Mouse (Mus musculus) cerebellum, adult (tissue): ENCODE data around the gene Sort1.

Experiments
- ATAC-seq: cut with Nextera tagmentation; 2 replicates; pipeline ENCODE4 v1.9.2; 2017; ENCODE audit warnings: mild to moderate bottlenecking, moderate library complexity, mixed read lengths; ENCODE audit not compliant: insufficient number of reproducible peaks, low FRiP score, low TSS enrichment

Sort1 gene

DNA sequence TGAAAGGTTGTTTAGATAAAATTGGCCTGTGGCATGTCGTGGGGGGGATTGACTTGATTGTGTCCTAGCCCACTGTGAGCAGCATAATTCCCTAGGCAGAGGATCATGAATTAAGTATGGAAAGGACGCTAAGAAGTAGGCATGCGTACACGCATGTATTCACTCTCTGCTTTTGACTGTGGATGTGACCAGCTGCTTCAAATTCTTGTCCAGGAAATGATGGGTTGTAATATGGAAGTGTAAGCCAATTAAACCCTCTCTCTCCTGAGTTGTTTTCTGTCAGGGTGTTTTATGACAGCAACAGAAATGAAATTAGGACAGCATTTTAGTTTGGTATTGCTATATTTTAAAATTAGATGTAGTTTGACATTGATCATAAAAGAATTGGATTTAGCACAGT lies 41.0 kb downstream of the Sort1 start:
- no peak for ATAC-seq

DNA sequence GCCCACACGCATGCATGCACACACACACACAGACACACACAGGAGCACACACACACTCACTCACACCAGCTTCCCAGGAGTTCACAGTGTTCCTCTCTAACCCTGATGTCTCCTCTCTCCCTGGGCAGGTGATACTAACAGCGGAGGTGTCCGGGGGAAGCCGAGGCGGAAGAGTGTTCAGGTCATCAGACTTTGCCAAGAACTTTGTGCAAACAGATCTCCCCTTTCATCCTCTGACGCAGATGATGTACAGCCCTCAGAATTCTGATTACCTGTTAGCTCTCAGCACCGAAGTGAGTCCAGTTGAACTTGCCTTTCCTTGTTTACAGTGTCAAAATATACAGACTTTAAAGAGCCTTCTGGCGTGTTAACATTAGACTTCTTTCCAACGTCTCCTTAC lies 41.6 kb downstream of the Sort1 start:
- no peak for ATAC-seq

DNA sequence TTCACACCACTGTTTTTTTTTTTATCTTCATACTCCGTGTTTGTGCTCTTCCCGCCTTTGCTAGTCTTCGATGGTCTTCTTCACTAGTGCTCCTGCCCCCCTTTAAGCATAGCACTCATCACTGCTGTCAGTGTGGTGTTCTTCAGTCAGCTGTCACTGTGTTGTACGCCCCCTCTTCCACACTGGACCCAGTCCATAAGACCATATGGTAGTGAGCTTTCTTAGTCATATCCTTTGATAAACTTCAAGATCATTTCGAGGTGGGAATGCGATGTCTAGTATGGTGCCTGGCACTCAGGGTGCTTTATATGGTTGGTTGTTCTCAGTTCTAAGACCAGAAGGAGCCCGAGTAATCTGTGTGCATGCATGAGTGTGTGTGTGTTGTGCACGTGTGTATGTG lies 43.4 kb downstream of the Sort1 start:
- ATAC-seq = no peak

DNA sequence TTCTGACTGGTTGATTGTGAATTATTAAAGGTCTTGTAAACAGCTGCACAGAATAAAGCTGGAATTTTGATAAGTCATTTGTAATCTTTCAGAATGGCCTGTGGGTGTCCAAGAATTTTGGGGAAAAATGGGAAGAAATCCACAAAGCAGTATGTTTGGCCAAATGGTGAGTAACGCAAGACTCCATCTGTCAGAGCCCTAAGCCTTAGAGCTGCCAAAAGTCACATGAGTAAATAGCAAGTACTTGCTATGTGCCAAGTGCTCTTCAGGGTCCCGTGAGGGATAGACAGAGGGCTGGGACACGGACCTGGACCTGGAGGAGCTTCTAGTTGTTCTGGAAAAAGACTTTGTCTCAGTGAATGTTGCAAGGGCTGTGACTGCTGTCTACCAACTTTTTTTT lies 44.0 kb downstream of the Sort1 start:
- ATAC-seq = no peak

DNA sequence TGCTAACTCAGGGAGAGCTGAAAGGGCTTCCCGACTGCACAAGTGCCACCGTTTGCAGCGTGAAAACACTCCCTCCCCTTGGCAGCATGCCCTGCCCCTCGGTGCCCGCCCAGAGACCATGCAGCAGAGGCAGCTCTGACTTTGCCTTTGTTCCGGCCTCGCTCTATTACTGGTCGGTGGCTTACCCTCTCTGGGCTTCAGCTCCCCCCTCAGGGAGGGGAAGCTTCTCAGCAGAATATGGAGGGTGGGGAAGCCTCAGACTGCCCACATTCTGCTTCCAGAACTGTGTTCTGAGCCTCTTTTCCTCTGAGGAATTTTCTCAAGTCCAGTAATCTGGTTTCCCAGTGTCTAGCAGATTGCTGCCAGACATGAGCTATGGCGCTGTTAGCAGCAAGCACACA lies 44.6 kb downstream of the Sort1 start:
- no peak for ATAC-seq

DNA sequence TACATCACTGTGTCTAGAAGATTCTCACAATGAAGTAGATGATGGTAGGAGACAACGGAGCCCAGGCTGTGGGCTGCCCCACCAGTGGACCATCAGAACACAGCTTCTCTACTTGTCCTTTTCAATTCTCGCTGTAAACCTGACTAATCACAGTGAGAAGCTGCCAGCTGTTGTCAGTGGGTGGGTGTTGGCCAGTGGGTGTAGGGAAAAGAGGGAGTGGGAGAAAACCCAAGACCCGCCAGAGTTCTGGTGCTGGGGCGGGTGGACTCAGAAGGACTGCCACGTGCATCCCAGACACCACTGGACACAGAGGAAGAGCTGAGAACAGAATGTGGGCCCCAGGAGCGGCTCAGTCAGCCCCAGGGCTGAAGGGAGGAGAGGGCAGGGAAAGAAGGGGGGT lies 46.9 kb downstream of the Sort1 start:
- ATAC-seq = no peak

DNA sequence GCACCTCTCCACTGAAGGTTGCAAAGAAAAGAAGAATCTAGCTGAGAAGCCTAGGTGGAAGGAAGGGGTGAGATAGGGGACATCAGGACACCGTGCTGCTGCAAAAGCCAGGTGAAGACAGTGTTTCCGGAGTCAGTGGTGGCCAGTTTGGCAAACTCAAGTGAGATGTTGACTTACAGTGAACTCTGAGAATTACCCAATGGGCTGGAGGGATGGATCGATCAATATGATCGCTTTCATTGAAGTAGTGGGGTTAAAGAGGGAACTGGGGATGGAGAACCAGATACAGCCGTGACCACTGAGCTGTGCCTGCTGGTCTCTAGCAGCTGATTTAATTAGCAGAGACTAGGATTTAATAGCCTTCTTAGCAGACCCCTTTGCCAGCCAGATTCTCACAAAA lies 53.0 kb downstream of the Sort1 start:
- ATAC-seq = no peak

DNA sequence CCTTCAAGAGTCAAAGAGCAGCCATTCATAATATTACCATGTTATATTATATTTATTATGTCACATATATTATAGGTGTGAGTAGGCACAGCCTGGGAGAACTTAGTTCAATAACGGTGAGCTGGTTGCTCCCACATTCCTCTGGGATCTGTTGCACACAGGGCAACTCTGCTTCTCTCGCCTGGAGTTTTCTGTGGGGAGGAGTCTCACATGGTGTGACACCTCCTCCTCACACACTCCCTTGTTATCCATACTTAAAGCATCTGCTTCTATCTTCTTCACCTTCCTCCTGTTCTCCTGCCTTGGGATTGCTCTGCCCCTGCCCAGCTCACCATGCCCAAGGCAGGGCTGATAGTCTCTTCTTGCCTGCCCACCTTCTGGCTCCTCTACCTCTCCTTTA lies 57.2 kb downstream of the Sort1 start:
- no peak for ATAC-seq

DNA sequence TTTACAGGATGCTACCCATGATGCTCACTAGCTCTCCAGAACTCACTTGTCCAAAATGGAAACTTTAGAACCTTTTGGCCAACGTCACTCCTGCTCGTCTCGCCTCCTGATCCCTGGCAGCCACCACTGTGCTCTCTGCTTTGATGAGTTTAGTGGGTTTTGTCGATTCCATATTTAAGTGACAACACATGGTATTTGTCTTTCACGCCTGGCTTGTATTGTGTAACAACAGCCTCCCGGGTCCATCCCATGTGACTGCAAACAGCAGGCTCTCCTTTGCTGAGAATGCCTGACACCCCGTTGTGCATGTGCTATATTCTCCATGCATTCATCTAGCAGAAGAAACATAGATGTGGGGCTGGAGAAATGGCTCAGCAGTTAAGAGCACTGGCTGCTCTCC lies 58.3 kb downstream of the Sort1 start:
- ATAC-seq = no peak

DNA sequence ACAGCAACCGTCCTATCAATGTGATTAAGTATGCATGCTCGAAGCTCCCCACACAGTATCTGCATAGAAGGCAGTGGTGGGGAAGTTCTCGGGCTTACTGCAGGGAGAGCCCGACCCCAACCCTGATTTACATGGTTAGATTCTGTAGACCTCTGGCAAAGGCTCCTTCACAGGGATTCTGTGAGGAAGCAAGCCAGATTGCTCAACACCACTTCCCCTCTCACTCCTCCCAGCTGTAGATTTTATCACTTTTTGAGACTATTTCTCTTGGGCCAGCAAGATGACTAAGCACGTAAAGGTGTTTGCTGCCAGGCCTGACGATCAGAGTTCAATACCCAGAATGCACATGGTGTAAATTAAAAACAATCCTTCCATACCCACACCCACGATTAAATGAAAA lies 62.0 kb downstream of the Sort1 start:
- no peak for ATAC-seq

DNA sequence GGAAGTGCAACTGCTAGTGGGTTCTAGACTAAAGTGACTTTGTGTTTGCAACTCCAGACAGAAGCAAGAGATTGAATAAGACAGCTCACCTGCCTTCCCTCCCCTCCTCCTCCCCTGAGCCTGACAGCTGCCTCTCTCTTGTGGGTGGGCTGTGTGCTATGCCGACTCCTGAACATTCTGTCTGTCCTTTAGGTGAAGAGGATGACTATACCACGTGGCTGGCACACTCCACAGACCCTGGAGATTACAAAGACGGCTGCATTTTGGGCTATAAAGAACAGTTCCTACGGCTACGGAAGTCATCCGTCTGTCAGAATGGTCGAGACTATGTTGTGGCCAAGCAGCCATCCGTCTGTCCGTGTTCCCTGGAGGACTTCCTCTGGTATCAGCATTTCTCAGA lies 64.5 kb downstream of the Sort1 start:
- ATAC-seq = no peak

DNA sequence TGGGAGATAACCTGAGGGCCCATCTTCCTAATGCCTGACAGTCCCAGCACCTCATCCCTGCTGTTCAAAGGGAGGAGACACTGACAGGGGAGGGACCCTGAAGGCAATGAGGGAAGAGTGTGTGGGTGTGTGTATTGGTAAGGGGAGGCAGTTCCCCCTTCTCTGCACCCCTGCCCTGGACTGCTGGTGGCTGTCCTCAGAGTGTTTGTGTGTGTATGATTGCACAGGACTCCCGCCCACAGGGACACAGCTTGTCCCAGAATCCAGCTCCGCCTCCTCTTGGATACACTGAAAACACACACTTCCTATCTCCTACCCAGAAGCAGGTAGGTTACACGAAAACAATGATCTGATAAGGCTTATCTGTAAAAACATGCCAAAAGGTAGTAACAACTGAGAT lies 71.4 kb downstream of the Sort1 start:
- no peak for ATAC-seq

DNA sequence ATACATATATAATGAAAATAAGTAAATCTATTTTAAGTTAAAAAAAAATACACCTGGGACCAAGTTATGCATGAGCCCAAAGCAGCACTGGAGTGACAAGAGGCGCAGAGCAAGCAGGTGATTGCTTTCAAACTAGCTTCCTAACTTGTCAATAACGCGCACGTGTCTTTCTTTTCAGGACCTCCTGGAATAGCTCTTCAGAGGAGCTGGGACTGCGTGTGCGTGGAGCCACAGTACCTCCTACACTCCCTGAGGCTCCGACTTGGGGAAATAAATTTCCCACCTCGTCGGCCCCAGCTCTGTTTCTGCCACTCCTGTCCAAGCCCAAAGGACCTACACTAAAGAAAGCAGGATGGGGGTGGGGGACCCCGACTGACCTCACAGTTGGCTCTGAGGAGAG lies 73.2 kb downstream of the Sort1 start:
- ATAC-seq = no peak

DNA sequence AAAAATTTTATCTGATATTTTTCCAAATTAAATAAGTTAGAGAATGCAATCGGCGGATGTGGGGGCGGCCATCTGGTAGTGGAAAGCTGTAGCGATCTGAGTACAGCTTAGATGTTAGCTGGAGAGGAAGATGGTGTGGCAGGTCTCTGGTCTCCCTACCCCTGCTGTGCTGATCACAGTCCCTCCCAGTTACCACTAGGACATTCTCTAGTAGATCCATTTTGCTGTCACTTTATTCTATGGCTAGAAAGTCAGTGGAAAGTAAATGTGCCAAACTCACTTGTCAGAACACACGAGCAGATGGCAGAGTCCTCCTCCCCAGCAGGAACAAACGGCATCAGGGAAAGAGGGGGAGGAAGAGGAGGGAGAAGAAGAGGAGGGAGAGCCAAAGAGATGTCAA lies 74.6 kb downstream of the Sort1 start:
- 0 out of 2 replicates have a peak, but pooled peaks have one; percentile 7 for ATAC-seq

DNA sequence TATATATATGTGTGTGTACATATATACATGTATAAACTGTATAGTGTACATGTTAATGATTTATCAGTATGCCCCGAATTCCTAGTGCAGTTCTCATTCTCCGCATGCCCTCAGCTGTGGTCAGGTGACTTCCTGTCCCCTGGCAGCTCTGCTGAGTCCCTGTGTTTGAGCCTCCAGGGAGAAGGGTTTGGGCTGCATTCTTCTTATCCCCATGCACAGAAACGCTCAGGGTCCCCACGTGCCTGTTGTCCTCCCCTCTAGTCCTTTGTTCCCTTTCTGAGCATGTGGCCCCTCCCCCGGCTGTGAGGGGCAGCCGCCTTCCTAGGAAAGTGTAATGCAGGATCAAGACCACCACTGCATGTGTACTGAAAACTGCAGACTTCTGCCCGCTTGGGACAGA lies 77.0 kb downstream of the Sort1 start:
- ATAC-seq = no peak

DNA sequence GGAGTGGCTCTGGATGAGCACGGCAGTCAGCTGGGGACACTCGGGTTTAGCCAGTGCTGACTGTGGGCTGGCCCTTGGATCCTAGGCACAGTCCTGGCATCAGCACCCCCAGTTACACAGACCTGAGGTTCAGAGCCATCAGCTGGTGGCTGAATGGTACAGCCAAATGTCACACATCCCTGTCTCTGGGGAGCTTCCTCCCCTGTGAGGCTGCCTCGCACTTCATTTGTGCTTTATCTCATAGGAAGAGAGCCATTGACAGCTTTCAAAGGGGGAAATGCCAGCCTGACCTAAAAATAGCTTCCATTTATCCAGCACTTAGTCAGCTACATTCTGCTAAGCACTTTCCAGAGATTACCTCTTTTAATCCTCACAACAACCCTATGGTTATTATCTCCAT lies 79.7 kb downstream of the Sort1 start:
- no peak for ATAC-seq

DNA sequence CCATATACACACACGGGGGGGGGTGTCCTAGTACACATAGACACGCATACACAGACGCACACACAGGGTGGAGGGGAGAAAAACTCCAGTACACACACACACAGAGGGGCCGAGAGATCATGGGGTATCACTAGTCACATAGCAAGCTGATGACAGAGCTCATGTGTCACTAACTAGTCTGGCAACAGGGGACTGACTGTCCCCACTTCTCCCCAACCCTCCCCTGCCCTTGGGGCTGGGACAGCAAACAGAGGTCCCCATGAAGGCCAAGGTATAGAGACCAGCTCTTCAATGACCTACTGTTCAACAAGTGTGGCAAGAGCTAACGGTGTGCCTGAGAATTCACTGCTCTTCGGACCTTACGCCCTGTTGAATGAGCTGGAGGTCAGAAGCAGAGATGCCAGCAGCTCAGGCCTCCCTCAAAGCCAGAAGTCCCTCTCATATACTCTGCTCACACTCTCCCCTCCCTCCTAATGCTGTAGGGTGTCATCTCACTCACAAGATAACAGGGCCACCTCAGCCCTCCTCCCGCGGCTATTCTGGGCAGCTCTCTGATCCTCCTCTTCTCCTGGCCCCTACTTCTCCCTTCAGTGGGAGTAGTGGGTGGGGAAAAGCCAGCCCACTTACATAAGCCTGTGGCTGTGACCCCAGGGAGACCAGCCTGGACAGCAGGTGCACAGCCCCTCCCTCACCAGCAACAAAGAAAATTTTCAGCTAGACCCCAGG lies 80.6 kb downstream of the Sort1 start, which contains the start of gene Mybphl:
TSS of gene Mybphl (plus strand) at position 642 of the 726 bp plus-strand sequence.
- ATAC-seq = no peak

DNA sequence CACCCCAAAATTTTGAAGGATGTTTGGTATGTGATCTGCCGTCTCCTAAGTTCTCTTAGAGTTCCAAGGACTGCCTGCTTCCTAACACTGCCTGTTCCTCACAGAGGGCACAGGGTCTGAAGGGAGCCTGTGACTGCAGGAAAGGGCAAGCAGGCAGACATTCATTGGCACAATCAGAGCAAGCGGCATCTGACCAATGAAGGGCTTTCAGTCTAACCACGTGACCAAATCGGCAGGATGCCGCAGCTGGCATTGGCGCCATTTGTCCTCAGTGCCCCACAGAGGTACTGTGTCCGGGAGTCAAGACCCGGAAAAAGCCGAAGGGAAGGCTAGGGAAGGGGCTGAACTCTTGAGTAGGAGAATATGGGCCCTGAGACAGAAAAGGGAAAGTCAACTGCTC lies 83.3 kb downstream of the Sort1 start:
- no peak for ATAC-seq

DNA sequence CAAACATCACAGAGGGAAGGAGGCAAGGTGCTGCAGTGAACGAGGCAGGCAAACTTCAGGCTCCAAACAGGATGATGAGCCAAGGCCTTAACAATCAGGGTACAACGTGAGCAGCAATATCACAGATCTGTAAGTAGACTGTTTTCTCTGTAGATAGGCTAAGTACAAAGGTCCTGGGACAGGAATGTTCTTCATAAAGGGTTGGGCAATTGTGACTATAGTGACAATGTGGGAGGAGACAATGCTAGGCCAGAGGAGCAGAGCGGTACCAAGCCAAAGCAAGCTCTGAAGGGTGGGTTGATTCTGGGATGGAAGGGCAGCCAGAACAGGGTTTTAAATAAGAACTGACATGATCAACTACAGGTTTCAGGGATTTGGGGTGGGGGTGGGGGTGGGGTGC lies 83.9 kb downstream of the Sort1 start:
- no peak for ATAC-seq

DNA sequence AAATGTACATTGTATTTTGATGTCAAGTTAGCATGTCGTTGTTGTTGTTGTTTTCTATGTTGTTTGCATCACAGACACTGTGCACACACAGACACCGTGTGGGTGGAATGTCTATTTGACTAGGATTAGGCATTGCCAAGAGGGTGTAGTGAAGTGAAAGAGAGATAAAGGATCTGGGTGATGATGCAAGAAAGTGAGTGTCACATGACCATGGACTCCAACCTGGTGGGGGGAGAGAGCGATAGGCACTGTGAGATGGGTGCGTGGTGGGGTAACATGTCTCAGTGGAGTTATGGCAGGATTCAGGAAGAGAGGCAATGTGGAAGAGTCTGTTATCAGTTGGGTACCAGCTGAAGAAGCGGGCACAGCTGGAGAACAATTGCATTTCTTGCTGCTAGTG lies 84.8 kb downstream of the Sort1 start:
- ATAC-seq = no peak

DNA sequence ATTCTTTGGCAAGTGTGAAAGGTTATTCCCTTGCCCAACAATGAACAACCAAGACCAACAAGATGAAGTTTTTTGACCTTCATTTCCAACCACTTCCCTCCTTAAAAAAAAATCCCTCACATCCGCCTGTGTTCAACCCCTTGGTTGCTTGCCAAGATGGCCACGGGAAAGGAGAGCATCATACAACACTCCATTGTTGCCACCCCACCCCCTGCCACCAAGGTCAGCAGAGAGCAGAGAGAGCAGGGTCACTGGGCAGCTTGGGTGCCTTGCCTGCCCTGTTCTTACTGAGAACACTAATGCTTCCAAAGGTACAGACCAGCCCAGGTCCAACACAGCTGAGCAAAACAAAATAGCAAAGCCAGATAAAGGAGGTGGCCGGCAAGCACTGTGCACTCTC lies 88.4 kb downstream of the Sort1 start:
- ATAC-seq = no peak

DNA sequence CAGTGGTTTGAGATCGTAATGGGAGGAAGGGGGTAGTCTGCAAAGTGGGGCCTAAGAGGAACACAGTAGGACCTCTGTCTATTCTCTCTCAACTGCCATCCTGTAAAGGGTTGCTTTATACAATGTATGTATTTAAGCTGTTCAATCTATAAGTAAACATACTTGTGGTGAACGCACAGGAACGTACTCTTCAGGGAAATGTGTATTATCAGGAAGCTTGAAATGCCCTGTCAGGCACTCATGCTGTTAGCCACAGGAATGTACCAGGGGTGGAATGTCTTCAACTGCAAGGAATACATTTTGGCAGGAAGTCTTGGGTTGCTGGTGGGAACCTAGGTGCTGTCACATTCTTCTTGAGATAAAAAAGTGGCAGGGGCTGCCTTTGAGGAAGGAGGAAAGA lies 88.8 kb downstream of the Sort1 start:
- ATAC-seq = no peak
